Mouse (Mus musculus) telencephalon, adult 2 months (tissue): ENCODE results near the gene Gata2.

Experiments used
- DNase-seq: peaks from one replicate; pipeline ENCODE4 v3.0.0-alpha.2; 2011; ENCODE audit warnings: low read depth, low spot score

Gata2 gene

GRCm38 (mm10) chr6:88194978-88195325, 1.3 kb downstream of the Gata2 start:
- DNase-seq: no peak

DNA sequence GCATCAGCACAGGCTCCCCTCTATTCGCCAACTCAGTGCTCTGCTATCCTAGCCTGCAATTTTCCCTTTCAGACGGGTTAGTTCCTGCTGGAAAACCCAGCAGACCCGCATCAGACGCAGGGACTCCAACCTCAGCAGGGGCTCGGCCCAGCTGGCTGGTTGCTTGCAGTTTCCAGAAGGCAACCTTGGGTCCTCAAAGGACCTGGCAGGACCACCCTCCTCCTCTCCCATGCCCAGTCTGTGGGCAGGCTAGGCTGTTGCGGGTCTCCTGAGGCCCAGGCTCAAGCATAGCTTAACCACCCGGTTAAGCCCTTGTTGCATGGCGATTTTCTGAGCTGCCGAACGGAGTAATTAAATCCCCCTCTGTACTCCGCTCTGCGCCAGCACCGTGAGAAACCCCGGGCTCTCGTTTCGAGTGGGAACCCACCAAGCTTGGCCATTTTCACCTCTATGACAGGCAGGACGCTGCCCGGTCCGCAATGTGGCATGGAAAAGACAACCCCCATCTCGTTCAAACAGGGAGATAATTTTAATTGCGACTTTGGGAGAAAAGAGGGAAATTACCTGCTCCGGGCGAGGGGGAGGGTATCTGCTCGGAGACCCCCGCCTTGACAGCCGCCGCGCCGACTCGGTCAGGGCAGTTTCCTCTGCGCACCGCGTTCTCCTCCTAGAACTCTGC, 2.5 kb downstream of the Gata2 start:
- DNase-seq: no peak

GRCm38 (mm10) chr6:88196733-88197312, 3.1 kb downstream of the Gata2 start:
- DNase-seq: no peak

DNA sequence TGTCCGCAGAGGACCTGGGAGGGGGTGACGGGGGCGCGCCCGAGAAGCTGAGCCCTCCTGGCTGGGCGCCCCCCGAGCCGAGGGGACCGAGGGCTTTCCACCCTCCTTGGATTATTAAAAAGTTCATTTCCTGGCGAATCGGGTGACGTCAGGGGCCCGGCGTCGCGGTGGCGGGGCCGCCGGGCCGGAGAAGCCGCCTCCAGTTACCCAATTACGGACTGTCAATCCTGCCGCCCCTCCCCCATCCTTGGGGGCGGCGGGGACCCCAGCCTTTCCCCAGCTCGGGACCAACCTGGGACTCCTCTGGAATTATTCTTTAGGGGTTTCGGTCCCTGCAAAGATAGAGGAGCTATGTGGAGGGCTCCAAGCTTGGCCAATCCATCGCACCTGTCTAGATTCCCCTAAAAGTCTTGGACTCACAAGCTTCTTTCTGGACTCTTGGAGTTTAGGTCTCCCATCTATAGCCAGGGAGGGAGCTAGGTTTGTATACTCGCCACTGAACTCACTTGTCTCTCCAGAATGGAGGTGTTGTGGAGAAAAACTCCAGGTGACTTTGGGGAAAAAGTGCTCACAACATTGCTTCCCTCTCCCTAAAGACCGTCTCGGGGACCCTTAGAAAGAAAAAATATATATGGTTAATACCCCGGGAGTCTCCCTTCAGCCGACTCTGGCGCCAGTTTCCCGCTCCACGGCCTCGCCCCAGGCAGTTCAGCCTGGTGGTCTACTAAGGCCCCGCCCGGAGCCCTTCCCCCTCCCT, 3.8 kb downstream of the Gata2 start:
- DNase-seq: no peak

DNA sequence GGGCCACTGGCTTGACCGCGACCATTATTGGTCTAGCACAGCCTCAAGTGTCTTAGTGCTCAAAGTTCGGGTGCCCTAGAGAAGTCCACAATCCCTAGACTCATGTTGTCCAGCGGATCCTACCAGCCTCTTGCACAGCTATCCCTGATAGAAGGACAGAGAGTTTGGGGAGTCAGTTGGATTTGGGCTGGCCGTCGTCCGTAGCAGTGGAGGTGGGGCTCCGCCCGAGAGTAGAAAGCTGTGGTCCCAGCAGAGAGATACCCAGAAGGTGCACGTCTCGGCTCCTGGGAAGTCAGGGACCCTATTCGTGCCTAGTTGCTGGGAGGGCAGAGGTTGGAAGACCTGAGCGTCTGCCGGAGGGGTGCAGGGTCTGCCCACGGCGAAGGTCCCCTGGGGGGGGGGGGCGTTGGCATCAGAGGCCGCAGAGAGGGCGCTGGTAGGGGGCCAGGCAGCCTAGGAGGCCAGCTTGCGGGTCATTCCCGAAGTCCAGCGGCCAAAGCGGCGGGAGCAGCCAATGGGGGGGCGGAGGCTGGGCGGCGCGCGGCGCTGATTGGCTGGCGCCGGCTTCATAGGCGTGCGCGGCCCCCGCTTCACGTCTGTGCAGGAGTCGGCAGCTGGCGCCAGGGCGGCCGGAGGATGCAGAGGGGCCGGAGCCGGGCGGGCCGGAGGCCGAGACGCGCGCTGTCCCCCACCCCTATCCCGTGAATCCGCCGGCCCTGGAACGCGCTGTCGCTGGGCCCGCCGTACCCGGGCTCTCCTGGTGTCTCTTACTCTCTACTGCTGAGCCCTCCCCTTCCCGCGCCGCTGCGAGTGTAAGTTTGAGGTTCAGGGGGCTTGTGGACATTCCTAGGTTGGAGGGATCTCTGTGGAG, 4.6 kb downstream of the Gata2 start:
- no peak for DNase-seq

DNA sequence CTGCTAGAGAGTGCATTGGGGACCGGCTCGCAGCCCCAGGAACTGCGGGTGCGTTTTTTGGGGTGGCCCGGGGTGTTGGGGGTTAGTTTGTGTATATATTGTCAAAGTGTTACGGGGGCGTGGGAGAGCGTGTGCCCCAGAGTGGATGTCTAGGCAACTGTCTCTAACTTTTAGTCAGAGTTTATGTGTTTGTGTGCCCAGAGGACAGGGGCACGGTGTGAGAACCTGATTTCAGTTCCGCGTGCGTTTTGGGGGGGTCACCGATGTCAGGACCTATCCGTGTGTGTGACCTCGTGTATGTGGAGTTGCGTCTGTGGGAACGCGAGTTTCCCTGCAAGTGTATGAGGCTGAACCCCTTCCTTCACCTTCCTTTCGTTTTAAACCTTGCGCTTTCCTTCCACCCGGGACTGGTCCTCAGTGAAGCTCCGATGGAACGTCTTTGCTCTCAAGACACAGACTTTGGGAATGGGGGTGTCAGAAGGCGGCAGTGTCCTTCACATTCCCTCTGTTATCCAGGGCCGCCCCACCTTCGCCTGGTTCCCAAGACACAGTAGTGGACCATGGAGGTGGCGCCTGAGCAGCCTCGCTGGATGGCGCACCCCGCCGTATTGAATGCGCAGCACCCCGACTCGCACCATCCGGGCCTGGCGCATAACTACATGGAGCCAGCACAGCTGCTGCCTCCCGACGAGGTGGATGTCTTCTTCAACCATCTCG, 5.5 kb downstream of the Gata2 start:
- no peak for DNase-seq

- no peak for DNase-seq
Measured at GRCm38 (mm10) chr6:88199718-88200692, 6.3 kb downstream of the Gata2 start.

- no peak for DNase-seq
Measured at GRCm38 (mm10) chr6:88200693-88201609, 7.3 kb downstream of the Gata2 start.

- DNase-seq: no peak
Measured at GRCm38 (mm10) chr6:88201926-88202700, 8.4 kb downstream of the Gata2 start.

- DNase-seq: no peak
Measured at GRCm38 (mm10) chr6:88202921-88203690, 9.4 kb downstream of the Gata2 start.

- DNase-seq: no peak
Measured at GRCm38 (mm10) chr6:88203791-88204405, 10.2 kb downstream of the Gata2 start.

- DNase-seq: no peak
Measured at GRCm38 (mm10) chr6:88204531-88205385, 11.1 kb downstream of the Gata2 start.

DNA sequence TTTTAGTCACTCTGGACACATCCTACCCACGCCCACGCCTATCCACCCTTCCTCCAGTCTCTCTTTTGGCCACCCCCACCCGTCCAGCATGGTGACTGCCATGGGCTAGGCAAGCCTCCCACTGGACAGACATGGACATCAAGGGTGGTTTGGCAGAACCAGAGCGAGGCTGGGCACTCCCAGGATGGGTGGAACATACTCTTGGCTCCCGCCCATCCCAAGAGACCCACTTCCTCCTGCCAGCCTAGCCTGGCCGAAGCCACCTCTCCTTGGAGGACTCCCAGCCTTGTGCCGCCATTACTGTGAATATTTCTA, 11.7 kb downstream of the Gata2 start:
- no peak for DNase-seq

DNA sequence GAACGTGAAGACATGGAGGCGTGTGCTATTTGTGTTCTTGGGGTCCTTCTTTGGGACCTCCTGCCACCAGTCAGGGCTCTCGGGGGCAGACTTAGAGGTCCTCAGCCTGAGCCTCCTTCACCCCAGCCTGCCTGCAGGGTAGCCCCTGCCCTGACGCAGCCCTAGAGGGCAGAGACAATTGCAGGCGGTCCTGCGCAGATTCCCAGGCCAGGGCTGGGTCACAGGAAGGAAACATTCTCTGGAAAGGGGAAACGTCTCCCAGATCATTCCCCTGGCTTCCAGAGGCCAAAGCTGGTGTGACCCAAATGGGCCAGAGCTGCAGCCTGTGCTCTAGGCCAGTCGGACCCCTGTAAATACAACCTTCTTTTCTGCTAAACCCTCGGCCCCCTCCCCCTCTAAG, 12.2 kb downstream of the Gata2 start:
- DNase-seq: no peak

DNA sequence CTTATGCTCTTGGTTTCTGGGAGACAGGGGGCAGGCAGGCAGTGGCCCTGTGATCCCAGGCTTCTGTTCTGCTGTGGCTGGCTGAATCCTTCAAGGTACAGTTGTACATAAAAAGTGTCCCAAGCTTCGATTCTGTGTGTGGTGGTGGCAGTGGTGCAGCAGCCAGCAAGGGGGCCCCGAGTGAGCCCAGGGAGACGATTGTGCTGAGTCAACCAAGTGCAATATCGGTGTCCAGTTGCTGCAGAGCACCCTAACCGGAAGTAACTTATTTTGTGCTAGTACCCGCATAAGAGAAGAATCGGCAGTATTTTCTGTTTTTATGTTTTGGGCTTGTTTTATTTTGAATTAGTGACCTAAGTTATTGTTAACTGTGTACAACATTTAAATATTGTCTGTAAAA, 12.9 kb downstream of the Gata2 start:
- no peak for DNase-seq

DNA sequence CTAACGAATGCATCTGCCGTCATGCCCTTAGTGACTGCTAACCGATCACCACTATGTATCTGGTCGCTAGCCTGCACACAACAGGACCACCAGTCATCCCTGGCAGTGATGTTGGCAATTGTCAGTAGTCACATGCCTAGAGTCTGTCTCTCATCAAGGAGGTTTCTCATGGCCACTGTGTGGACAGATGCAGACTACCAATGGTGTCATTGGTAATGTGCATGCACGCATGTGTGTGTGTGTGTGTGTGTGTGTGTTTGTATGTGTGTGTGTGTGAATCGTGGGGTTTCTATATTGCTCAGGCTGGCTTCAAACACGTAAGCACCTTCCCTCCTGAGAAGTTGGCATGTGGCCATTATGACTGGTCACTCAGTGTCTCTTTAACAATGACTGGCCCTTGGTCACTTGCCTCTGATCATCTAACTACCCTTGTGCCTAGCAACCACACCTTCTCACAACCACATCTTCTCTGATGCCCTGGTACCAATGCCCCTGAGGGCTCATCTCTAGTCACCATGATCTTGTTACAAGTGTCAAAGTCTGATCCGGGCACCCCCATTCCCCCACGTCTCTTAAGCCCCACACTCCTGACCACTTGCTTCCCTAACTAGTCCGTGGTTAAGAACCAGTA, 13.8 kb downstream of the Gata2 start:
- DNase-seq: no peak
